Comparison of ENCODE assay signal across 17 mouse cellular contexts in the genomic region with DNA sequence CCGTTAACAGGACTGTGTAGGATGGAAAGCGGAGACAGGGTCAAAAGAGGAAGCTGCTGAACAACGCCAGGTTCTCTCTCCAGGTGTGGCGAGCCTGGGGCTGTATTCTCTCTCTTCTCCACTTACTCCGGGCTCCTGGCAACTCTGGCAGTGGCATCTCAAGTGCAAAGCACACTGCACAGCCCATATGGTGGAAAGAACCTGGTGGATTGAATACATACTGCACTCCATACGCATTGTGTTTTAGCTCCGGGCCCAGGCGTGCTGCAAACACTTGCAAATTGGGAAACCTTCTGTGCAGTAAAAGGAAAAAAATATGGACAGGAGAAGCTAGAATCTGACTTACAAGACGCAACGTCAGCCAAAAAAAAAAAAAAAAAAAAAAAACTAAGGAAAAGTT.
A peak's percentile ranks its signal among the peaks of the same experiment; 100 is the strongest.
DNase-seq lines count a peak whose midpoint lies in the region; ATAC-seq lines count a peak whose summit lies in the region.
"Had no signal": no experiment of that assay in that cellular context is flagged by ENCODE, and none has a peak within 500 bp of the region (broad histone marks: within the 10 kb centered on the region; RNA-seq: fewer than 3 reads in every experiment).

No protein-coding gene starts in this region.

- H3K36me3 ChIP-seq in forebrain, embryonic 15.5 days, result no peaks in the 10 kb centered on the region
- H3K36me3 ChIP-seq: heart, embryonic 15.5 days; liver, embryonic 12.5 days had no signal

- H3K27me3 ChIP-seq in forebrain, embryonic 15.5 days, result no peaks in the 10 kb centered on the region
- H3K27me3 ChIP-seq: heart, embryonic 15.5 days; hindbrain, embryonic 12.5 days; liver, embryonic 12.5 days had no signal

- no peak overlapping the region for H3K4me3 ChIP-seq in forebrain, embryonic 15.5 days
- H3K4me3 ChIP-seq: heart, embryonic 15.5 days; hindbrain, embryonic 12.5 days; limb, embryonic 10.5 days; liver, embryonic 12.5 days; myocyte had no signal

- peak overlapping the region; percentile 36; the same call in 1 of the 2 replicates for H3K27ac ChIP-seq in forebrain, embryonic 15.5 days (replicated peaks)
- H3K27ac ChIP-seq: heart, embryonic 15.5 days; hindbrain, embryonic 12.5 days; limb, embryonic 10.5 days; liver, embryonic 12.5 days had no signal

- peaks cover 59% of the 10 kb centered on the region for H3K4me1 ChIP-seq in forebrain, embryonic 15.5 days
- H3K4me1 ChIP-seq: liver, embryonic 12.5 days had no signal

- WGBS in forebrain, embryonic 15.5 days, result 58% methylated on average over 10 of the region's 10 CpGs

- no peak overlapping the region for H3K9ac ChIP-seq in forebrain, embryonic 15.5 days (replicated peaks)
- H3K9ac ChIP-seq: heart, embryonic 15.5 days; hindbrain, embryonic 12.5 days; liver, embryonic 12.5 days had no signal

- peak; percentile 80 for DNase-seq in layer of hippocampus, adult 9-11 months
- no peak for DNase-seq in layer of hippocampus, adult 9-10 months (ENCODE audit: low spot score)
- DNase-seq in right cerebral cortex, adult 2 months (ENCODE audit: low spot score in 2 of 2), result peak; percentile 35 to 56
- DNase-seq in right cerebral cortex, postnatal 4 days, result no peak
- no peak for DNase-seq in gastrocnemius, postnatal 25 days
- no peak for DNase-seq in heart, adult 8-10 months (ENCODE audit: low spot score)
- DNase-seq: adrenal gland, postnatal 14 days; cerebellum, postnatal 14 days; heart, adult 11 months; kidney, adult 11 months; kidney, postnatal 25 days had no signal

- peak; percentile 53 for ATAC-seq in forebrain, embryonic 15.5 days (replicated peaks)
- ATAC-seq: liver, embryonic 12.5 days had no signal

- no peaks in the 10 kb centered on the region for H3K9me3 ChIP-seq in forebrain, embryonic 15.5 days
- H3K9me3 ChIP-seq: heart, embryonic 15.5 days; hindbrain, embryonic 12.5 days; limb, embryonic 10.5 days; liver, embryonic 12.5 days had no signal

- H3K4me2 ChIP-seq in forebrain, embryonic 15.5 days (replicated peaks), result no peak overlapping the region
- H3K4me2 ChIP-seq: heart, embryonic 15.5 days; hindbrain, embryonic 12.5 days; liver, embryonic 12.5 days had no signal

Comparison
In these comparisons a context has a peak if more than half of its experiments do, and no peak if none do; other contexts are left out.
1. DNase-seq: peak in layer of hippocampus, adult 9-11 months (single experiment) and right cerebral cortex, adult 2 months (2 of 2); none in layer of hippocampus, adult 9-10 months (single experiment), right cerebral cortex, postnatal 4 days (single experiment), gastrocnemius, postnatal 25 days (single experiment) and heart, adult 8-10 months (single experiment).